In genomic region chr8:46991081-46991480, GRCm38 (mm10) we compare ENCODE assay signal across 18 mouse cellular contexts. TPM values are rescaled to one million over a fixed set of nuclear protein-coding genes. Genes with fewer than 3 reads are reported as not detected.
DNase-seq lines count a peak whose midpoint lies in the region; ATAC-seq and TF ChIP-seq lines count a peak whose summit lies in the region.
"Had no signal": no experiment of that assay in that cellular context is flagged by ENCODE, and none has a peak within 500 bp of the region (broad histone marks: within the 10 kb centered on the region; RNA-seq: fewer than 3 reads in every experiment).

No protein-coding gene starts in this region.

- peak overlapping the region; percentile 48; the same call in 1 of the 2 replicates for H3K27ac ChIP-seq in gastrocnemius, adult 2 months
- peak overlapping the region; percentile 56; the same call in 1 of the 2 replicates for H3K27ac ChIP-seq in limb, embryonic 12.5 days
- H3K27ac ChIP-seq: embryonic facial prominence, embryonic 15.5 days; heart, embryonic 10.5 days; hindbrain, embryonic 14.5 days; neural tube, embryonic 12.5 days had no signal

- no peak for DNase-seq in gastrocnemius, adult 2 months
- no peak for DNase-seq in gastrocnemius, postnatal 4 days (ENCODE audit: low spot score in 2 of 2)
- peak; percentile 27 to 55 for DNase-seq in lung, adult 18-20 months
- DNase-seq in lung, postnatal 4 days = no peak
- no peak for DNase-seq in cerebellum, postnatal 25 days
- DNase-seq in testis, postnatal 10 days (ENCODE audit: low spot score) = no peak
- no peak for DNase-seq in gastrocnemius, postnatal 25 days
- DNase-seq: adrenal gland, postnatal 36 days; cerebellum, adult 2 months; gastrocnemius, postnatal 10 days; right cerebral cortex, postnatal 14 days; thymus, postnatal 25 days had no signal

- H3K4me2 ChIP-seq in limb, embryonic 12.5 days = no peak overlapping the region
- H3K4me2 ChIP-seq: embryonic facial prominence, embryonic 15.5 days; hindbrain, embryonic 14.5 days; neural tube, embryonic 12.5 days had no signal

- no peak overlapping the region for H3K4me3 ChIP-seq in gastrocnemius, adult 2 months
- H3K4me3 ChIP-seq in limb, embryonic 12.5 days (replicated peaks) = no peak overlapping the region
- H3K4me3 ChIP-seq: embryonic facial prominence, embryonic 15.5 days; heart, embryonic 10.5 days; neural tube, embryonic 12.5 days had no signal

- peaks cover 28% of the 10 kb centered on the region for H3K4me1 ChIP-seq in limb, embryonic 12.5 days (replicated peaks)
- H3K4me1 ChIP-seq: embryonic facial prominence, embryonic 15.5 days; heart, embryonic 10.5 days; neural tube, embryonic 12.5 days had no signal

- ATAC-seq in limb, embryonic 12.5 days (ENCODE audit: insufficient number of reproducible peaks, insufficient read depth, low FRiP score, low TSS enrichment, low read depth) = no peak
- ATAC-seq: midbrain, embryonic 16.5 days had no signal

- TF ChIP-seq CTCF in gastrocnemius, adult 2 months (IDR thresholded peaks at IDR 0.05) = no peak

- 57% methylated on average over 5 of the region's 5 CpGs for WGBS in limb, embryonic 12.5 days

- intact Hi-C loops in gastrocnemius, adult 2 months (cut with DNase I) = no loop called here

- H3K9me3 ChIP-seq in limb, embryonic 12.5 days = no peaks in the 10 kb centered on the region
- H3K9me3 ChIP-seq: embryonic facial prominence, embryonic 15.5 days; heart, embryonic 10.5 days; neural tube, embryonic 12.5 days had no signal

- no peaks in the 10 kb centered on the region for H3K27me3 ChIP-seq in limb, embryonic 12.5 days
- H3K27me3 ChIP-seq: embryonic facial prominence, embryonic 15.5 days; neural tube, embryonic 12.5 days had no signal

- no peaks in the 10 kb centered on the region for H3K36me3 ChIP-seq in limb, embryonic 12.5 days
- H3K36me3 ChIP-seq: embryonic facial prominence, embryonic 15.5 days; heart, embryonic 10.5 days; neural tube, embryonic 12.5 days had no signal

- no peak overlapping the region for H3K9ac ChIP-seq in limb, embryonic 12.5 days (replicated peaks)
- H3K9ac ChIP-seq: embryonic facial prominence, embryonic 15.5 days; hindbrain, embryonic 14.5 days; neural tube, embryonic 12.5 days had no signal

RNA-seq across cellular contexts. Expression of gene Enpp6, which starts 4.4 kb away (rescaled TPM):
- 1 to 10 TPM; 1.1 to 1.2 TPM for total RNA-seq in gastrocnemius, adult 2 months (2021)
- under 1 TPM; 0.25 to 0.36 TPM for total RNA-seq in gastrocnemius, postnatal 4 days (2021)
- polyA plus RNA-seq in limb, embryonic 12.5 days (2016; fragmentation: Nextera tagmentation; extraction: Ambion mirVana) = 0.87 and 1.0 TPM in 2 replicates
- total RNA-seq in gastrocnemius, postnatal 25 days (2021) = 1 to 10 TPM in 1 of 2 experiments, under 1 TPM in 1; 0.72 to 1.8 TPM

Comparison
In these comparisons a context has a peak if more than half of its experiments do, and no peak if none do; other contexts are left out.
1. DNase-seq: peak in lung, adult 18-20 months (2 of 2); none in gastrocnemius, adult 2 months (single experiment), gastrocnemius, postnatal 4 days (0 of 2), lung, postnatal 4 days (0 of 2), cerebellum, postnatal 25 days (0 of 2), testis, postnatal 10 days (single experiment) and gastrocnemius, postnatal 25 days (single experiment).